Mouse (Mus musculus) CD4-positive naive resting alpha-beta T cell, adult 57 days (primary cell): Measurements from ENCODE around the gene Ralb. TPM values are rescaled to one million over a fixed set of nuclear protein-coding genes. Genes with fewer than 3 reads are reported as not detected.

Source experiments
- total RNA-seq: library from RNA; stranded (reverse); gene quantifications from one replicate; pipeline ENCODE4 v1.2.4, GENCODE M21; 2023

Gene Ralb
- 8.1 TPM for total RNA-seq

DNA sequence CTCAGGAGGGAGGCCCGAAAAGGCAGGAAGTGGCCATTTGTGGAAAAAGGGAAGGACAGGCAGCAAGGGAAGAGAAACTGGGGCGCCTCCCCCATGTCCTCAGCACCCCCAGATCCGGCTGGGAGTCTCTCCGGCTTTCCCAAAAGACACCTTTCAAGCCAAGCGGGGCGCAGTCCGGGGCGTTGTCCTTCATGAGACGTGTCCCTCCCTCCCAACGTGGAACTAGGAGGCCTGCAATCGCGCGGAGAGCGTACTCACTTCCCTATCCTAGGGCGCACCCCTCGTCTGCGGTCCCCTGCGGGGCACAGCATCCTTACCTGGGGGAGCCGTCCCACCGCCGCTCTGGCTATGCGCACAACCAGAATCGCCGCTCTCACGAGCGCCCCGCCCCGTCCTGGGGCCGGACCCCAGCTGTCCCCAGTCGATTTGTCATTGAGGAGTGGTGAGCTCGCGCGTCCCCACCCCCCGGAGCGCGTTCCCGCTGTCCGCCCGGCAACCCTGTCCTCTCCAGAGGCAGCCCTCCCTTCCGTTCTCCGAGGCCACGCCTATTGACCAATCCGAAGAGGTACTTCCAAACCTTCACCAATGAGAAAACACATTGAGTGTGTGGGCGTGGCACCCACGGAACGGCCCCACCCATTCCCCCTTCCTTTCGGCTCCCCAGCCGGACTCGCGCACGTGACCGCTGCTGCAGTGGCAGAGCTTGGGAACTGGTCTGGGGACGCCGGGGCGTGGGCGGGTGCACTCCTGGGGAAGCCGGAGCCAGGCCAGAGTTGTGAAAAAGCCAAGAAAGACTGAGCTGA lies at the start of gene Ralb:
Gene Ralb (minus strand): TSS at position 535 of the 803 bp plus-strand sequence.

DNA sequence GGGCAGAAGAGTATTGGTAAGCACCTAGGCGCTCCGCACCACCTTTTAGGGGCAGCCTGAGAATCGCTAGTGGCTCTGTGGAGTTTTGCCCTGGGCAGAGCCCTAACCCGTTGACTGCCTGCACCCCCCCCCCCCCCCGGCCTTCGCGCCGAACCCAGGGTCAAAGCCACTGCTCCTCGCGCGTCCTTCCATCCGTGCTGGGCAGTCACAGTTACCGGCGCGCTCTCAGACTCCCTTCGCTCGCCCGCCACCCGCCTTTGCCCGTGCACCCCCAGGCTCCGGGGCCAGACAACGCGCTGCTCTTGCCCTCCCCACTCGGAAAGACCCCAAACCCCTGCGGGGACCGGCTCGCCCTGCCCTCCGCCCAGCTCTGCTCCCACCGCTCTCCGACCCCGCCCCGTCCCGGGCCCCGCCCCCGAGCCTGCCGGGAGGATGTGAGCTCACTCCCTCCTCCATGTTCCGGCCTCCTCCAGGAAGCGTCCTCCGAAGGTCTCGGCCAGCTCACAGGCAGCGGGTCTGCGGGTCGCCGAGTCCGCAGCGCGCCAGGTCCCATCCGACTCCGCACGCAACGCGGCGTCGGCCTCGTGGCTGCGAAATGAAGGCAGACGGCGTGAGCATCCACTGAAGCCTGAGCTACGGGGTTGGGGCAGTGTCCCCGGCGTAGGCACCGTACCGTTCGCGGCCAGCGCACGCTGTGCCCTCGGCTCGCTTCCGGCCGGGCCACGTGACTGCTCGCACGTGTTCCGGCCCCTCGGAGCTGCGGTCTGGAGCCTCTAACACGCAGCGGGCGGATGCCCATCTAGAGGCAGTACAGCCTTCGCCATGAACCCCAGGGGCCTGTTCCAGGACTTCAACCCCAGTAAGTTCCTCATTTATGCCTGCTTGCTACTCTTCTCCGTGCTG lies 21.3 kb upstream of the Ralb start, which contains the start of gene Tmem185b:
Gene Tmem185b (plus strand): TSS at position 472 of the 903 bp plus-strand sequence.

DNA sequence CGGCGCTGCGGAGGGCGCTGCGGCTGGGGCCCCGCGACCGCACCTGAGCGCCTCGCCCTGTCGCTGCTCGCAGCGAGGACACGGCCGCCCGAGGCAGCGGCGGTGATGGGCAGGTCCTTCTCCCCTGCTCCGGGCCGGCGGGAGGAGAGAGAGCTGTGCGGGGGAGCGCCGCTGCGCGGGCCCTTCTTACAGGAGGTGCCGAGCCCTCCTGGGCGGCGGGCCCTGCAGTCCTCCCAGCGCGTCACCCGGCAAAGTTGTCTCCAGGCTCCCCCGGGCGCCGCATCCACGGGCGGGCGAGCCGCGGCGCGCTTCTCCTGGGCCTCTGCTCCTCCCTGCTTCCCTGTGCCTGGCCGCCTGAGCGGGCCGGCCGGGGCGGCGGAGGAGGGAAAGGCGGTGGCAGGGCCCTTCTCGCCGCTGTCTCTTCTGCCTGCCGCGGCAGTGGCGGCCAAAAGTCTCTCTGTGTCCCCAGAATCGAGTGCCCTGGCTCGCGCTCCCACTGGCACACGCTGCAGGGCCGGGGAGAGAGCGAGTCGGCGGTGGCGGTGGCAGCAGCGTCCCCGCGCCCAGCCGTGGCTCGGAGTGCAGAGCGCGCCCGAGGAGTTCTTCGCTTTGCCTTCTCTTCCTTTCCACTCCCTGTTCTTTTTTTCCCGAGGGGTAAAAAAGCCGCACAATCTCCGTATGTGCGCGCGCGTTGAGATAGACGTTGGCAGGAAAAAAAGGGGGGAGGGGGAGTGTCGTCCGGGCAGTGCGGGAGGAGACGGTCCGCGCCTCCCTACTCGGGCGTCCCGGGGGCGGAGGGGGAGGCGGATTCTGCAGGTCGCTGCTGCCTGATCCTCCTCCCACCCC lies 82.8 kb downstream of the Ralb start, which contains the start of gene Inhbb:
Gene Inhbb (minus strand): TSS at position 673 of the 846 bp plus-strand sequence.

Other genes starting within 250 kb of the Ralb start
- not detected for gene Inhbb, start 82.5 kb downstream of the Ralb start, total RNA-seq
- 26.2 TPM for gene Tmem185b, start 21.4 kb upstream of the Ralb start, total RNA-seq
- 4.2 TPM for gene Epb41l5, start 144.2 kb upstream of the Ralb start, total RNA-seq